Mouse (Mus musculus) liver, postnatal 0 days (tissue): ENCODE measurements at regions not wholly inside any gene's neighbourhood (a gene's known extent, or its start where the extent isn't known, plus 50 kb on each side); places are given as distances from the start of the nearest gene placed in this dataset.

ENCODE experiments used
- CTCF ChIP-seq: sonication (generic); IDR thresholded peaks from 2 replicates; pipeline ENCODE4 v1.5.1; 2016; ENCODE audit warnings: antibody characterized with exemption, low read depth
- EP300 ChIP-seq: IDR thresholded peaks from 2 replicates; pipeline ENCODE4 v1.6.1; 2016; ENCODE audit warnings: antibody characterized with exemption, low read depth, mild to moderate bottlenecking

DNA sequence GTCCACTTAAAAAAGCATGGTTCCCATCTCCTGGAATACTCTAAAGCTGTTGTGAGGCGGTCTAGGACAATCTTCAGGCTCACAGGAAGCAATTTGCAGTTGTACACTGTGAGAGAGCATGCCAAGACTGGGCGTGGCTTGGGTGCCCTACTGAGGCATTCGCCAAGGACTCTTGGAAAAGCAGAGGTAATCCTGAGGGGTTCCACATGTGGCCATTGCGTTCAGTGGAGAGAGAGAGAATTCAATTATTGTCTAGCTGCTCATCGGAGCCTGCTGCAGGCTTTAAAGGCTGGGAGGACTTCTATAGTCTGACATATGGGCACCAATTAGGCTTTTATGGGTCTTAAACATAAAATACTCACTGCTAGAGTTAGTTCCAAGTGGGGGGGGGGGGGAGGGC is 113.8 kb upstream of the Lnx1 start:
- no peak for TF ChIP-seq CTCF
- TF ChIP-seq EP300, result no peak
